Mouse (Mus musculus) stomach, embryonic 16.5 days (tissue): Measurements from ENCODE around the gene Chmp2a. TPM values are rescaled to one million over a fixed set of nuclear protein-coding genes. Genes with fewer than 3 reads are reported as not detected.
"Not testable (repeated sequence)": the region's sequence is repeated elsewhere in the genome, so short reads cannot be mapped to it uniquely, and the experiment has no call there.

Experiments
- ATAC-seq: fragments of 200-750 bp; cut with Nextera tagmentation; 2 replicates; pipeline ENCODE4 v1.8.0; 2017; ENCODE audit warnings: moderate number of reproducible peaks, moderate TSS enrichment; ENCODE audit not compliant: insufficient read depth, low FRiP score
- H3K27ac ChIP-seq: fragments of 300-500 bp; sonication (generic); 2 replicates; pipeline ENCODE4 v1.5.1; 2014; ENCODE audit warnings: low read length
- H3K27me3 ChIP-seq: fragments of 300-500 bp; sonication (generic); 2 replicates; pipeline ENCODE4 v1.6.1; 2014; ENCODE audit warnings: low read length, control low read depth, mixed read lengths; ENCODE audit not compliant: control insufficient read depth, insufficient read depth
- H3K36me3 ChIP-seq: fragments of 300-500 bp; sonication (generic); 2 replicates; pipeline ENCODE4 v1.6.1; 2014; ENCODE audit warnings: low read length; ENCODE audit not compliant: control insufficient read depth, insufficient read depth
- H3K4me1 ChIP-seq: fragments of 300-500 bp; sonication (generic); 2 replicates; pipeline ENCODE4 v1.6.1; 2014; ENCODE audit warnings: low read length, control low read depth, mixed read lengths; ENCODE audit not compliant: control insufficient read depth, insufficient read depth
- H3K4me2 ChIP-seq: fragments of 300-500 bp; sonication (generic); 2 replicates; pipeline ENCODE4 v1.6.1; 2014; ENCODE audit warnings: low read depth, low read length, mixed read lengths
- H3K4me3 ChIP-seq: fragments of 300-500 bp; sonication (generic); replicated peaks from 2 replicates; pipeline ENCODE4 v1.5.1; 2014; ENCODE audit warnings: mild to moderate bottlenecking, low read length
- H3K9ac ChIP-seq: fragments of 300-500 bp; sonication (generic); 2 replicates; pipeline ENCODE4 v1.6.1; 2014; ENCODE audit warnings: low read length
- H3K9me3 ChIP-seq: fragments of 300-500 bp; sonication (generic); replicated peaks from 2 replicates; pipeline ENCODE4 v1.6.1; 2016; ENCODE audit warnings: low read length, control low read depth; ENCODE audit not compliant: control insufficient read depth
- WGBS: fragments of 180-500 bp; shearing (Covaris S2); extraction: QIAGEN DNeasy Blood & Tissue Kit; methylation state at CpG from one replicate; pipeline ENCODE4 v1.1.7; 2014; 5-methylcytosine and 5-hydroxymethylcytosine counted together
- polyA plus RNA-seq: library from polyadenylated mRNA; unstranded; fragments of >200 nt; fragmentation: Nextera tagmentation; extraction: Ambion mirVana; gene quantifications from 2 replicates; pipeline ENCODE4 v1.2.1, GENCODE M21; 2015

The Chmp2a gene
- polyA plus RNA-seq, result 189 and 190 TPM in 2 replicates

DNA sequence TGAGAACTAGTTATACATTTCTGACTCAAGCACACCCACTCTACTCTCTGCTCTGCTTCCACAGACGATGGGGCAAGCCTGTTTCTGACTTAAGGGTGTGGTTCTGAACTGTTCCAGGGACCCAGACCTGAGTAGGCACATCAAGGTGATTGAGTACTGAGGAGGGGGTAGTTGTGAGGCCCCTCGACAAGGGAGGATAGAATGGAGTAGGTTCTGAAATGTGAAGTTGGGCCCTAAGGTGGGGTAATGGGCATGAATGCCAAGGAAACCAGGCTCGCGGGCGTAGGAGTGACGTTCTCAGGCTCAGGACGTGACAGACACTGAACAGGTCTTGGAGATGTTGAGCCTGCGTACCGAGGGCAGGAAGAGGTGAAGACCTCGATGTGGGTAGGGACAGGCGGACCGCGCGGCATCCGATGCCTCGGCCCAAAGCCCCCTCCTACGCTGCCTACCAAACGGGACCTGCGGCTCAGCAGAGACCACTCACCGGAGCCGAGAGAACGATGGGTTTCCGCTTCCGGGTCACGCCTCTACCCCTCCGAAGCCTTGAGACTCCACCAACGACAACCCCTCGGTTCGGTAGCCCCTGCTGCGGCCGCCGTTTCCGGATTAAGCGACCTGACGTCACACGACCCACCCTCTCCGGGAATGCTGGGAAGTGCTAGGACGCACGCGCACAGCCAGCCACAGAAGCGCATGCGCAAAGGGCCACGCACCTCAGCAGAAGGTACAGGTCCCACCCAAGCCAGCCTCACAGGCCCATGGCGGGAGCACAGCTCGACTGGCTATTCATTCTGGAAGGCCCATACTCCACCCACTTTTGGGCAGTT lies at the start of gene Chmp2a:
Gene Chmp2a, minus strand, starts transcription at position 660 of the 830 bp plus-strand sequence.
- peak within 1 kb of the TSS; percentile 71 for H3K4me3 ChIP-seq
- peak within 1 kb of the TSS; percentile 87 for H3K9ac ChIP-seq
- peaks cover 29% of the 10 kb centered on the region for H3K36me3 ChIP-seq
- H3K9me3 ChIP-seq, result no peaks in the 10 kb centered on the region
- H3K27ac ChIP-seq, result peak within 1 kb of the TSS; percentile 93
- peak within 1 kb of the TSS; percentile 87 for H3K4me2 ChIP-seq
- under 1% methylated on average over 45 of the region's 45 CpGs for WGBS
- H3K4me1 ChIP-seq, result peaks cover 34% of the 10 kb centered on the region
- peak; percentile 82 for ATAC-seq
- H3K27me3 ChIP-seq, result no peaks in the 10 kb centered on the region

DNA sequence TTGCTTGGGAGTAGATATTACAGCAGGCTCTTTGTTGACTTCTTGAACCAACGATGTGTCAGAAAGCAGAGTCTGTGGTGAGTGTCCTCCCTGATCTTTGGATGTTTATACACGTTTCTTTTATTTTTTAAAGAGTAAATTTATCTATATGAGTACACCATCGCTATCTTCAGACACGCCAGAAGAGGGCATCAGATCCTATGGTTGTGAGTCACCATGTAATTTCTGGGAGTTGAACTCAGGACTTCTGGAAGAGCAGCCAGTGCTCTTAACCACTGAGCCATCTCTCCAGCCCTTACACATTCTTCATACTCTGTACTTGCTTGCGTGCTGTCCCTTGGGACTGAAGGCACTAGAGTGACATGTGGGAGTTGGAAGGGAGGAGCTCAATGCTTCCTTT lies 37.7 kb upstream of the Chmp2a start:
- H3K4me3 ChIP-seq, result no peak overlapping the region
- no peak overlapping the region for H3K27ac ChIP-seq
- no peak for ATAC-seq
- no peak overlapping the region for H3K4me2 ChIP-seq
- no peaks in the 10 kb centered on the region for H3K9me3 ChIP-seq
- no peaks in the 10 kb centered on the region for H3K27me3 ChIP-seq
- H3K4me1 ChIP-seq, result no peaks in the 10 kb centered on the region
- 56% methylated on average over 5 of the region's 5 CpGs for WGBS
- H3K36me3 ChIP-seq, result no peaks in the 10 kb centered on the region
- H3K9ac ChIP-seq, result no peak overlapping the region

GRCm38 (mm10) chr7:13063399-13063798 lies 28.8 kb upstream of the Chmp2a start:
- H3K4me3 ChIP-seq, H3K9ac ChIP-seq, H3K27me3 ChIP-seq, H3K4me1 ChIP-seq, H3K27ac ChIP-seq, H3K9me3 ChIP-seq, H3K4me2 ChIP-seq, H3K36me3 ChIP-seq, ATAC-seq: not testable (repeated sequence)
- WGBS, result 63% methylated on average over 2 of the region's 2 CpGs

GRCm38 (mm10) chr7:13059536-13059935 lies 24.9 kb upstream of the Chmp2a start:
- no peak overlapping the region for H3K4me3 ChIP-seq
- no peaks in the 10 kb centered on the region for H3K27me3 ChIP-seq
- no peak for ATAC-seq
- H3K9me3 ChIP-seq, result no peaks in the 10 kb centered on the region; the same call in 1 of the 2 replicates
- H3K36me3 ChIP-seq, result no peaks in the 10 kb centered on the region
- H3K9ac ChIP-seq, result no peak overlapping the region
- H3K27ac ChIP-seq, result no peak overlapping the region
- WGBS, result 91% methylated on average over 9 of the region's 9 CpGs
- no peak overlapping the region for H3K4me2 ChIP-seq
- no peaks in the 10 kb centered on the region for H3K4me1 ChIP-seq

DNA sequence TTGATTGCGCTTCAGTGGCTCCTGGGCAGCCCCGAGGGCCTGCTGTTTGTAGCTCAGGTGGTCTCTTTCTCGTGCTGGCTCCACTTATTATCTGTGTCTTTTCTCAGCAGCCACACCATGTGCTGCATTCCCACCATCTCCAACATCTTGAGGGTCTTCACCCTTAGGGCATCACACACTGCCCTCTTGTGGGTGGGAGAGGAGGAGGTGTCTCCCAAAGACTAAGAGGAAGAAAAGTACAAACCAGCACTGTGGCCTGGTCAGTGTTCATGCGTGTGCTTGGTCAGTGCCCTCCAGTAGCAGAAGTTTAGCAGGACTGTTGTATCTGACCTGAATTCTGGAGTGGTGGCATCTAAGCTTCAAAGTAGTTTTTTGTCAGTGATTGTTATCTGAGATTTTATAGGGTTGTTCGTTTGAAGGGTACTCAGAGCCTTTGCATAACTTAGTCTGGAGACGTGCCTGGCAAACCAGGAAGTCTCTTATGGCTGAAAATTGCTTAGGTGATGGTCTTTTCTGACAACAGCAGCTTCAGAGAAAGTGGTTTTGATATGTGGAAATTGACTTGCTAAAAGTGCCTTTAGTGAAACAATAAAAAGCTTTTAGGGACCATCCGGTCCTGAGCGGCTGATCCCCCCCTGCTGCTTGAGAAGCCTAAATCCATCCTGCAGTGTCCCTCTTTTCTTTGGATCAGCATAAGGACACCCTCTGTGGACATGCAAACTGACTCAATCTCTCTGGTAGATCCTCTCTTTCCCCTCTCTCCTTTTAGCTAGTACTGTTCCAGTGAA lies 22.5 kb upstream of the Chmp2a start:
- Histone ChIP-seq H3K36me3 (no peaks in the 10 kb centered on the region), H3K27ac (no peak overlapping the region), H3K4me3 (no peak overlapping the region), H3K4me2 (no peak overlapping the region), H3K9me3 (no peaks in the 10 kb centered on the region), H3K4me1 (peaks cover 4% of the 10 kb centered on the region; the same call in 1 of the 2 replicates), H3K27me3 (no peaks in the 10 kb centered on the region), H3K9ac (no peak overlapping the region)
- no peak for ATAC-seq
- 63% methylated on average over 8 of the region's 8 CpGs for WGBS

GRCm38 (mm10) chr7:13054287-13055010 lies 19.8 kb upstream of the Chmp2a start, which contains the start of gene Mzf1:
Mzf1 (minus strand) TSS chr7:13054764.
- Histone ChIP-seq H3K36me3 (no peaks in the 10 kb centered on the region), H3K27ac (peak within 1 kb of the TSS; percentile 80), H3K9ac (peak within 1 kb of the TSS; percentile 81), H3K4me2 (peak within 1 kb of the TSS; percentile 66), H3K4me3 (peak within 1 kb of the TSS; percentile 62), H3K4me1 (peaks cover 4% of the 10 kb centered on the region; the same call in 1 of the 2 replicates), H3K27me3 (no peaks in the 10 kb centered on the region), H3K9me3 (no peaks in the 10 kb centered on the region)
- WGBS, result under 1% methylated on average over 41 of the region's 41 CpGs
- ATAC-seq, result peak; percentile 95

DNA sequence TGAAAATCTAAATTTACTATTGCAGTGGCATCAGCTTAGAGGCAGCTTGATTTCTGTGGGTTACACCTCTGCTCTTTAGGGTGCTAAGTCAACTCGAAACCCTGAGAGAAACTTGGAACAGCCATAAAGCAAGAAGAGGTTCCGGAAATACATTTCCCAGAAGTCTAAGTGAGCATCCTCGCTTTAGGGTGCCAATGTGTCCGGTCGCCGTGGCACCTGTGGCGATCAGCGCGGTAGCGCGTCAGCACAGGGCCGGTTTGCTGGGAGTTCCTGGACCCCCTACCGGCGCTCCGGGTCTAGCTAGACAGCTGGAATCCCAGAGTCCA lies 19.3 kb upstream of the Chmp2a start:
- 2% methylated on average over 15 of the region's 15 CpGs for WGBS
- peak overlapping the region; percentile 62 for H3K4me3 ChIP-seq
- H3K9me3 ChIP-seq, result no peaks in the 10 kb centered on the region
- H3K36me3 ChIP-seq, result no peaks in the 10 kb centered on the region
- H3K27me3 ChIP-seq, result no peaks in the 10 kb centered on the region
- H3K4me1 ChIP-seq, result peaks cover 4% of the 10 kb centered on the region; the same call in 1 of the 2 replicates
- H3K4me2 ChIP-seq, result peak overlapping the region; percentile 66
- no peak for ATAC-seq
- H3K27ac ChIP-seq, result peak overlapping the region; percentile 80
- peak overlapping the region; percentile 81 for H3K9ac ChIP-seq

DNA sequence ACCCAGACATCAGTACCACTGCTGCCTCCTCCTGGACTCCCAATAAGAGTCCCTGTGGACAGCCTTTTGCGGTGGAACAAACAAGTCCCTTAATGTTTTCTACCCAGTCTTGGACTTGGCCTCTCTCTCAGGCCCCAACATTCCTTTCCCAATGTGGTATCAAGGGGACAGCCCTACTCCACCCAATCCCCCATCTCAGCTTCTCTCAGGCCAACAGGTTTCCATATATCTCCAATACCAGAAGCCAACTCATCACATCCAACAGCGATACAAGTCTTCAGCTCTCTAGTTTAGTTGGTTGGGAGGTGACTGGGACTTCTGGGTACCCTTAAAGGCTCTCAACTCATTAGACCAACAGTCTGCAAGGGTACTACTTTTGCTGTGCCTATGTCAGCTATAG lies 18.9 kb upstream of the Chmp2a start:
- 92% methylated on average over 2 of the region's 2 CpGs for WGBS
- Histone ChIP-seq H3K27ac (no peak overlapping the region), H3K9ac (peak overlapping the region; percentile 81; the same call in 1 of the 2 replicates), H3K36me3 (no peaks in the 10 kb centered on the region), H3K4me3 (peak overlapping the region; percentile 62), H3K4me2 (peak overlapping the region; percentile 66), H3K27me3 (no peaks in the 10 kb centered on the region), H3K9me3 (no peaks in the 10 kb centered on the region), H3K4me1 (peaks cover 4% of the 10 kb centered on the region; the same call in 1 of the 2 replicates)
- ATAC-seq, result no peak
